Mouse (Mus musculus) fibroblast of lung, adult 2 months (primary cell): ENCODE data around the gene Vmn1r172.
"Not testable (repeated sequence)": the region's sequence is repeated elsewhere in the genome, so short reads cannot be mapped to it uniquely, and the experiment has no call there.

ENCODE experiments used
- DNase-seq: peaks from one replicate; pipeline ENCODE4 v3.0.0-alpha.2; 2011; ENCODE audit warnings: low read depth

The Vmn1r172 gene

DNA sequence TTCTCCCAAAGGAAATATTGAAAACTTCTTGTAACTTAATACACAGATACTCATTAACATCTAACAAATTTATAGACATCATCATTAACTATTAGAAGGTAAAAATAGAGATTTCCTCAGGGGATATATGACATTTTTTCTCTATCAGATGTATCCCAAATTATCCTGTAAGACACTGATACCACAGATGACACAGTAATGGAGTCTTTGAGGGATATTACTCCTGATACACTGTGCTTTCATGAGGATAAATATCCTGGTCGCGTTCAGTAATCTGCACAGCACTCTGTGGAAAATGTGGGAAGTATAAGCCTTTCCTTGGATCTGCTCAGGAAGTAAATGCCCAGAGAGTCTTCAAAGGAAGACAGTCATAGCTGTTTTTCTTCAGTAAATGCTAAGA is at the start of gene Vmn1r172:
Gene Vmn1r172, plus strand, starts transcription at position 301 of the 400 bp plus-strand sequence.
- DNase-seq: no peak

GRCm38 (mm10) chr7:23630422-23630821 is 27.7 kb upstream of the Vmn1r172 start, which contains the start of gene Vmn1r171:
Gene Vmn1r171 (plus strand): TSS chr7:23630722.
- no peak for DNase-seq

- not testable (repeated sequence) for DNase-seq
Observed at GRCm38 (mm10) chr7:23700403-23700802, 42.3 kb downstream of the Vmn1r172 start, which contains the start of gene Vmn1r173. Gene Vmn1r173 (plus strand): TSS chr7:23700703.
